Mouse (Mus musculus) layer of hippocampus, postnatal 10 days (tissue): ENCODE data around the gene Prkra. TPM values are rescaled to one million over a fixed set of nuclear protein-coding genes. Genes with fewer than 3 reads are reported as not detected.
"Not testable (repeated sequence)": the region's sequence is repeated elsewhere in the genome, so short reads cannot be mapped to it uniquely, and the experiment has no call there.

Experiments
- DNase-seq, 2 experiments: peaks; one replicate each; pipeline ENCODE4 v3.0.0; 2021; ENCODE audit warnings: low spot score in 2 of 2
- total RNA-seq, 2 experiments: library from RNA; stranded (reverse); gene quantifications; 2 replicates each; pipeline ENCODE4 v1.2.3; 2021

The Prkra gene
- total RNA-seq, 2 experiments from 2014 or later = 24.6 to 25.7 TPM

- DNase-seq = no peak
Observed at GRCm38 (mm10) chr2:76655982-76656381, 8.2 kb upstream of the Prkra start.

- DNase-seq = no peak
Observed at GRCm38 (mm10) chr2:76655444-76655843, 7.6 kb upstream of the Prkra start.

- DNase-seq = no peak
Observed at GRCm38 (mm10) chr2:76654646-76655045, 6.8 kb upstream of the Prkra start.

- no peak for DNase-seq
Observed at GRCm38 (mm10) chr2:76653070-76653469, 5.3 kb upstream of the Prkra start.

GRCm38 (mm10) chr2:76648666-76649141, 889 bp upstream of the Prkra start:
- DNase-seq = no peak

- no peak for DNase-seq
Observed at GRCm38 (mm10) chr2:76647441-76647869, 360 bp downstream of the Prkra start.

GRCm38 (mm10) chr2:76643801-76644200, 4.0 kb downstream of the Prkra start:
- DNase-seq = no peak

- no peak for DNase-seq
Observed at GRCm38 (mm10) chr2:76639637-76640036, 8.2 kb downstream of the Prkra start.

- no peak for DNase-seq
Observed at GRCm38 (mm10) chr2:76631600-76631999, 16.2 kb downstream of the Prkra start.

GRCm38 (mm10) chr2:76630293-76630692, 17.5 kb downstream of the Prkra start:
- DNase-seq = no peak

GRCm38 (mm10) chr2:76622316-76622715, 25.5 kb downstream of the Prkra start:
- DNase-seq = not testable (repeated sequence)

GRCm38 (mm10) chr2:76621724-76622123, 26.1 kb downstream of the Prkra start:
- DNase-seq = no peak

GRCm38 (mm10) chr2:76620188-76620587, 27.6 kb downstream of the Prkra start:
- no peak for DNase-seq

GRCm38 (mm10) chr2:76618078-76618477, 29.7 kb downstream of the Prkra start:
- DNase-seq = peak; percentile 52 to 54

- no peak for DNase-seq
Observed at GRCm38 (mm10) chr2:76611996-76612395, 35.8 kb downstream of the Prkra start.

GRCm38 (mm10) chr2:76610326-76611104, 37.3 kb downstream of the Prkra start:
- no peak for DNase-seq

- DNase-seq = no peak
Observed at GRCm38 (mm10) chr2:76606704-76607103, 41.1 kb downstream of the Prkra start.

- no peak for DNase-seq
Observed at GRCm38 (mm10) chr2:76602256-76602655, 45.6 kb downstream of the Prkra start.

GRCm38 (mm10) chr2:76599214-76599613, 48.6 kb downstream of the Prkra start:
- DNase-seq = peak in 1 of 2 experiments; percentile 43

- no peak for DNase-seq
Observed at GRCm38 (mm10) chr2:76597521-76597920, 50.3 kb downstream of the Prkra start.

- DNase-seq = no peak
Observed at GRCm38 (mm10) chr2:76592401-76592924, 55.4 kb downstream of the Prkra start.

GRCm38 (mm10) chr2:76590221-76590620, 57.6 kb downstream of the Prkra start:
- no peak for DNase-seq

GRCm38 (mm10) chr2:76586906-76587305, 60.9 kb downstream of the Prkra start:
- no peak for DNase-seq
